8 mouse cellular contexts compared by ENCODE assay signal in the genomic region with DNA sequence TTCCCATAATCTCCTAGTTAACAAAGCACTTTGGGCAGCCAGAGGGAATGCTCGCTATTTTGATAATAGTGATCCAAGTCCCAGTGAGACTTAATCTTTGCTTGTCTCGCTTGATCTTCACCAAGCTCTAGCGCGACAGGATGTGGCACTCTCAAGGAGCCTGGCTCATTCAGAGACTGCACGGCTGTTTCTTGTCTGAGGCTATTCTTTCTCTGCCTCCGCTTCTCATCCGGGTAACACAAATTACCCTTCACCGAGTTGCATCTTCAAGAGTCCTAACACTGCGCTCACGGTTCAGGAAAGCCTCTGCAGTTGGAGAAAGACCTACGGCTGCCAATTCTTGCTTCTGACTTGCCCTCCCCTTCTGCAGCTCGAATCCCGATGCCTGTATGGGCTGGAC. TPM values are rescaled to one million over a fixed set of nuclear protein-coding genes. Genes with fewer than 3 reads are reported as not detected.
DNase-seq lines count a peak whose midpoint lies in the region; ATAC-seq and TF ChIP-seq lines count a peak whose summit lies in the region.

No protein-coding gene starts in this region.

- 26% methylated on average over 13 of the region's 13 CpGs for WGBS in heart, embryonic 10.5 days
- 35% methylated on average over 13 of the region's 13 CpGs for WGBS in forebrain, embryonic 15.5 days
- 32% methylated on average over 13 of the region's 13 CpGs for WGBS in liver, postnatal 0 days (ENCODE audit: insufficient replicate concordance)

- peaks cover 19% of the 10 kb centered on the region for H3K4me1 ChIP-seq in heart, embryonic 10.5 days
- peaks cover 55% of the 10 kb centered on the region for H3K4me1 ChIP-seq in E14TG2a.4 (replicated peaks; ENCODE audit: low read depth, low read length)
- H3K4me1 ChIP-seq in forebrain, embryonic 15.5 days: peaks cover 22% of the 10 kb centered on the region
- peaks cover 14% of the 10 kb centered on the region for H3K4me1 ChIP-seq in liver, postnatal 0 days (ENCODE audit: insufficient read depth)

- H3K36me3 ChIP-seq in heart, embryonic 10.5 days: peaks cover 21% of the 10 kb centered on the region
- peaks cover 35% of the 10 kb centered on the region for H3K36me3 ChIP-seq in E14TG2a.4 (ENCODE audit: insufficient read depth, low read length)
- no peaks in the 10 kb centered on the region for H3K36me3 ChIP-seq in forebrain, embryonic 15.5 days
- H3K36me3 ChIP-seq in liver, postnatal 0 days (replicated peaks; ENCODE audit: insufficient read depth, low read length): peaks cover 8% of the 10 kb centered on the region; the same call in 1 of the 2 replicates

- no peaks in the 10 kb centered on the region for H3K9me3 ChIP-seq in heart, embryonic 10.5 days
- no peaks in the 10 kb centered on the region for H3K9me3 ChIP-seq in E14TG2a.4 (ENCODE audit: low read length)
- H3K9me3 ChIP-seq in forebrain, embryonic 15.5 days: no peaks in the 10 kb centered on the region
- H3K9me3 ChIP-seq in liver, postnatal 0 days (ENCODE audit: low read length): no peaks in the 10 kb centered on the region

- no peak for TF ChIP-seq EP300 in liver, postnatal 0 days (IDR thresholded peaks at IDR 0.05; ENCODE audit: low read depth)

- peak overlapping the region; percentile 73 for H3K4me3 ChIP-seq in heart, embryonic 10.5 days
- H3K4me3 ChIP-seq in E14TG2a.4 (replicated peaks; ENCODE audit: low read length): peak overlapping the region; percentile 99
- peak overlapping the region; percentile 97 for H3K4me3 ChIP-seq in forebrain, embryonic 15.5 days
- peak overlapping the region; percentile 75 for H3K4me3 ChIP-seq in liver, postnatal 0 days (ENCODE audit: low read depth, low read length)

- intact Hi-C loops in left cerebral cortex, postnatal 14 days (cut with DNase I): loop anchor here (5.0 kb wide), 1 partner anchor 275 kb away; no protein-coding TSS in a partner anchor

- no peaks in the 10 kb centered on the region for H3K27me3 ChIP-seq in heart, embryonic 10.5 days (ENCODE audit: insufficient read depth, poor library complexity, severe bottlenecking)
- H3K27me3 ChIP-seq in E14TG2a.4 (ENCODE audit: insufficient read depth, low read length): no peaks in the 10 kb centered on the region
- no peaks in the 10 kb centered on the region for H3K27me3 ChIP-seq in forebrain, embryonic 15.5 days
- no peaks in the 10 kb centered on the region for H3K27me3 ChIP-seq in liver, postnatal 0 days (ENCODE audit: insufficient read depth, low read length)

- ATAC-seq in forebrain, embryonic 15.5 days (replicated peaks): 0 out of 2 replicates have a peak, but pooled peaks have one; percentile 5
- no peak for ATAC-seq in liver, postnatal 0 days

- no peak for TF ChIP-seq CTCF in E14TG2a.4 (conservative IDR thresholded peaks at IDR 0.05; ENCODE audit: low read length)
- TF ChIP-seq CTCF in liver, postnatal 0 days (IDR thresholded peaks at IDR 0.05; ENCODE audit: low read depth): no peak

- DNase-seq in heart, embryonic 10.5 days (ENCODE audit: low spot score): no peak
- no peak for DNase-seq in heart, postnatal 4 days
- no peak for DNase-seq in liver, postnatal 0 days
- DNase-seq in right cerebral cortex, postnatal 4 days: no peak
- no peak for DNase-seq in cerebellum, adult 11 months
- DNase-seq in left cerebral cortex, postnatal 14 days (ENCODE audit: low spot score in 2 of 2): no peak

- peak overlapping the region; percentile 91 for H3K4me2 ChIP-seq in forebrain, embryonic 15.5 days (replicated peaks)
- H3K4me2 ChIP-seq in liver, postnatal 0 days (ENCODE audit: low read depth, low read length): peak overlapping the region; percentile 85

- H3K27ac ChIP-seq in heart, embryonic 10.5 days: peak overlapping the region; percentile 86
- peak overlapping the region; percentile 80 for H3K27ac ChIP-seq in forebrain, embryonic 15.5 days (replicated peaks)
- H3K27ac ChIP-seq in liver, postnatal 0 days (ENCODE audit: low read depth): peak overlapping the region; percentile 5; the same call in 1 of the 2 replicates

- peak overlapping the region; percentile 92 for H3K9ac ChIP-seq in forebrain, embryonic 15.5 days (replicated peaks)
- peak overlapping the region; percentile 67 for H3K9ac ChIP-seq in liver, postnatal 0 days (replicated peaks)

RNA-seq across cellular contexts. Expression of gene Commd4, which starts 0.6 kb away (rescaled TPM):
- polyA plus RNA-seq in heart, embryonic 10.5 days (2016; fragmentation: Nextera tagmentation; extraction: Ambion mirVana): 79.9 and 92.8 TPM in 2 replicates
- total RNA-seq in heart, postnatal 4 days (2021): 10 to 100 TPM; 31.1 to 33.0 TPM
- 171 and 182 TPM in 2 replicates for polyA plus RNA-seq in forebrain, embryonic 15.5 days (2015; fragmentation: Nextera tagmentation; extraction: Ambion mirVana)
- 45.4 and 48.2 TPM in 2 replicates for polyA plus RNA-seq in liver, postnatal 0 days (2015; fragmentation: Nextera tagmentation; extraction: Ambion mirVana)
- 10 to 100 TPM; 88.0 to 91.2 TPM for total RNA-seq in left cerebral cortex, postnatal 14 days (2021)

RNA-seq across cellular contexts. Expression of gene Neil1, which starts 9.4 kb away (rescaled TPM):
- polyA plus RNA-seq in heart, embryonic 10.5 days (2016; fragmentation: Nextera tagmentation; extraction: Ambion mirVana): 4.5 TPM in 2 replicates
- 1 to 10 TPM; 3.5 to 5.0 TPM for total RNA-seq in heart, postnatal 4 days (2021)
- 7.8 and 8.8 TPM in 2 replicates for polyA plus RNA-seq in forebrain, embryonic 15.5 days (2015; fragmentation: Nextera tagmentation; extraction: Ambion mirVana)
- polyA plus RNA-seq in liver, postnatal 0 days (2015; fragmentation: Nextera tagmentation; extraction: Ambion mirVana): 2.5 and 2.9 TPM in 2 replicates
- total RNA-seq in left cerebral cortex, postnatal 14 days (2021): 1 to 10 TPM; 9.4 to 9.8 TPM

RNA-seq across cellular contexts. Expression of gene Man2c1, which starts 27.0 kb away (rescaled TPM):
- polyA plus RNA-seq in heart, embryonic 10.5 days (2016; fragmentation: Nextera tagmentation; extraction: Ambion mirVana): 73.7 and 78.3 TPM in 2 replicates
- total RNA-seq in heart, postnatal 4 days (2021): 10 to 100 TPM; 58.8 to 68.4 TPM
- polyA plus RNA-seq in forebrain, embryonic 15.5 days (2015; fragmentation: Nextera tagmentation; extraction: Ambion mirVana): 72.4 and 74.3 TPM in 2 replicates
- polyA plus RNA-seq in liver, postnatal 0 days (2015; fragmentation: Nextera tagmentation; extraction: Ambion mirVana): 18.2 and 18.5 TPM in 2 replicates
- total RNA-seq in left cerebral cortex, postnatal 14 days (2021): 100 to 1,000 TPM; 112 to 126 TPM

Comparison
In these comparisons a context has a peak if more than half of its experiments do, and no peak if none do; other contexts are left out.
1. H3K27ac ChIP-seq: peak in every context shown above with its lines; median percentile 86 in heart, embryonic 10.5 days; 80 in forebrain, embryonic 15.5 days; 5 in liver, postnatal 0 days.